Mouse (Mus musculus): ENCODE data around the gene Palmd. TPM values are rescaled to one million over a fixed set of nuclear protein-coding genes. Genes with fewer than 3 reads are reported as not detected.

Gene Palmd
- polyA plus RNA-seq, 2 experiments, result 12.4 to 19.0 TPM

DNA sequence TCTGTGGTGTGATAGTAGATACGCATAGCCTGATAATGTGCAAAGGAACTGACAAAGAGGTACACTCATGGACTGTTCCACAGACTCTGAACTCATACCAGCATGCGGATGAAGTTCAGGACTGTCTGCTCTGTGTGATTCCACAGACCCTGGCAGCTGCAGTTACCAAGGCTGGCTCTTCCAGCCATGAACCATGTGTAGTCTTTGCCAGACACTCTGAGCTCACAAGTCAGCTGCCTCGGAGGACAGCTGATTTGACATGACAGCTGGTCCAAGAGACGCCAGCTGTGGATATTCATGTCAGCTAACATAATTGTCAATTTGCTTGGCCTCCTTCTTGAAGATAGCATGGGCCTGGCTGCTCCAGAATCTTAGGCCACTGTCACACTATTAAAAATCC is 39.8 kb downstream of the Palmd start:
- Histone ChIP-seq H3K27ac (replicated peaks; ENCODE audit: low read depth, low read length) (no peak overlapping the region), H3K4me3 (replicated peaks; ENCODE audit: low read length) (no peak overlapping the region), H3K36me3 (ENCODE audit: control insufficient read depth, insufficient read depth, low read length) (no peaks in the 10 kb centered on the region), H3K4me2 (replicated peaks; ENCODE audit: low read depth, low read length, severe bottlenecking) (no peak overlapping the region), H3K27me3 (ENCODE audit: control insufficient read depth, insufficient read depth, low read length) (no peaks in the 10 kb centered on the region), H3K9me3 (ENCODE audit: control insufficient read depth, low read length) (no peaks in the 10 kb centered on the region), H3K9ac (ENCODE audit: low read depth, low read length, severe bottlenecking) (no peak overlapping the region), H3K4me1 (ENCODE audit: control insufficient read depth, insufficient read depth, low read length) (no peaks in the 10 kb centered on the region)
- TF ChIP-seq POLR2A (IDR thresholded peaks at IDR 0.05; ENCODE audit: borderline replicate concordance, extremely low read depth, insufficient read depth, insufficient read length), result no peak
- WGBS, result 83% methylated on average over 4 of the region's 4 CpGs
- DNase-seq (ENCODE audit: low spot score) (peak; percentile 43), ATAC-seq (ENCODE audit: low FRiP score, low read depth) (peak; percentile 87)

- 35% methylated on average over 12 of the region's 12 CpGs for WGBS
- no peak overlapping the region for H3K27ac ChIP-seq (replicated peaks; ENCODE audit: low read depth, low read length)
- H3K9me3 ChIP-seq (ENCODE audit: control insufficient read depth, low read length), result no peaks in the 10 kb centered on the region
- H3K4me2 ChIP-seq (replicated peaks; ENCODE audit: low read depth, low read length, severe bottlenecking), result no peak overlapping the region
- H3K4me3 ChIP-seq (replicated peaks; ENCODE audit: low read length), result no peak overlapping the region
- no peak overlapping the region for H3K9ac ChIP-seq (ENCODE audit: low read depth, low read length, severe bottlenecking)
- ATAC-seq (ENCODE audit: low FRiP score, low read depth), result no peak
- no peaks in the 10 kb centered on the region for H3K4me1 ChIP-seq (ENCODE audit: control insufficient read depth, insufficient read depth, low read length)
- no peak for TF ChIP-seq POLR2A (IDR thresholded peaks at IDR 0.05; ENCODE audit: borderline replicate concordance, extremely low read depth, insufficient read depth, insufficient read length)
- no peaks in the 10 kb centered on the region for H3K36me3 ChIP-seq (ENCODE audit: control insufficient read depth, insufficient read depth, low read length)
- no peaks in the 10 kb centered on the region for H3K27me3 ChIP-seq (ENCODE audit: control insufficient read depth, insufficient read depth, low read length)
- DNase-seq (ENCODE audit: low spot score), result no peak
Observed at GRCm38 (mm10) chr3:116923042-116923441, 45.7 kb downstream of the Palmd start.

DNA sequence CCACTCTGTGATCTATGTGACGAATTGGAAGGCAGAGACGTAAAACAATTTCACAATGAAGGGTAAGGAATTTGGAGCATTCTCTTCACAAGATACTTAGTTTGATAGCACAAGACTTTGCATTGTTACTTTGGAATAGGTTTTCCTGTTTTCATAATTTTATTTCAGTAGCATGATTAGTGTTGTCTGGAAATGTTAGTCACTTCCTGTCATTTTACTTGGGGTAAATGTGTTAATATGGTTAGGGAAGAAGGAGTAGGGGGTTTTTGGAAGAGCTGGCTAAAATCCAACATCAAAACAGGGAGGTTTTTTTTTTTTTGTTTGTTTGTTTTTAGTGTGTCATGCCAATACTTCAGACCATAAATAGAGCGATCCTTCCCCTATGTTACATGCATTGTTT is 47.3 kb downstream of the Palmd start:
- Histone ChIP-seq H3K9me3 (ENCODE audit: control insufficient read depth, low read length) (no peaks in the 10 kb centered on the region), H3K27me3 (ENCODE audit: control insufficient read depth, insufficient read depth, low read length) (no peaks in the 10 kb centered on the region), H3K4me1 (ENCODE audit: control insufficient read depth, insufficient read depth, low read length) (no peaks in the 10 kb centered on the region), H3K4me2 (replicated peaks; ENCODE audit: low read depth, low read length, severe bottlenecking) (no peak overlapping the region), H3K4me3 (replicated peaks; ENCODE audit: low read length) (no peak overlapping the region), H3K9ac (ENCODE audit: low read depth, low read length, severe bottlenecking) (no peak overlapping the region), H3K36me3 (ENCODE audit: control insufficient read depth, insufficient read depth, low read length) (no peaks in the 10 kb centered on the region), H3K27ac (replicated peaks; ENCODE audit: low read depth, low read length) (no peak overlapping the region)
- ATAC-seq (ENCODE audit: low FRiP score, low read depth), result no peak
- no peak for DNase-seq (ENCODE audit: low spot score)
- no peak for TF ChIP-seq POLR2A (IDR thresholded peaks at IDR 0.05; ENCODE audit: borderline replicate concordance, extremely low read depth, insufficient read depth, insufficient read length)
- WGBS, result 93% methylated on average over 3 of the region's 3 CpGs

DNA sequence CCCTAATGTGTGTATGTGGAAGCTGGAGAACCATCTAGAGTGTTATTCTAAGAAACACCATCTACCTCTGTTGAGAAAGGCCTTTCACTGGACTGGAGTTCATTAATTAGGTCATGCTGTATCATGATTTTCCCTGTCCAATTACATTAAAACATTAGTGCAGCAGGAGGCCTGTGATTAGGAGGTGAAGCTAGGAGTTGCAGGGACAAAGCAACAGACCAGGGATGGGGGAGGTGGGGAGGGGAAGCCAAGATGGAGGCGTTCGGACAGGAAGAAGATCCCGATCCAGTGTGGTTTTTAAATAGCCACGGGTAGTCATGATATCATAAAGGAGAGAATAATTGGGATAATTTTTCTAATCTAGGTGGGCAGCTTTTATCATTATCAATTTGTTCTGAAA is 51.8 kb downstream of the Palmd start:
- Histone ChIP-seq H3K27ac (replicated peaks; ENCODE audit: low read depth, low read length) (no peak overlapping the region), H3K4me3 (replicated peaks; ENCODE audit: low read length) (no peak overlapping the region), H3K9me3 (ENCODE audit: control insufficient read depth, low read length) (no peaks in the 10 kb centered on the region), H3K36me3 (ENCODE audit: control insufficient read depth, insufficient read depth, low read length) (no peaks in the 10 kb centered on the region), H3K4me1 (ENCODE audit: control insufficient read depth, insufficient read depth, low read length) (no peaks in the 10 kb centered on the region), H3K27me3 (ENCODE audit: control insufficient read depth, insufficient read depth, low read length) (no peaks in the 10 kb centered on the region), H3K9ac (ENCODE audit: low read depth, low read length, severe bottlenecking) (no peak overlapping the region), H3K4me2 (replicated peaks; ENCODE audit: low read depth, low read length, severe bottlenecking) (no peak overlapping the region)
- ATAC-seq (ENCODE audit: low FRiP score, low read depth) (no peak), DNase-seq (ENCODE audit: low spot score) (no peak)
- no peak for TF ChIP-seq POLR2A (IDR thresholded peaks at IDR 0.05; ENCODE audit: borderline replicate concordance, extremely low read depth, insufficient read depth, insufficient read length)
- 91% methylated on average over 4 of the region's 4 CpGs for WGBS

- ATAC-seq (ENCODE audit: low FRiP score, low read depth) (no peak), DNase-seq (ENCODE audit: low spot score) (no peak)
- no peak for TF ChIP-seq POLR2A (IDR thresholded peaks at IDR 0.05; ENCODE audit: borderline replicate concordance, extremely low read depth, insufficient read depth, insufficient read length)
- H3K9ac ChIP-seq (ENCODE audit: low read depth, low read length, severe bottlenecking), result no peak overlapping the region
- no peak overlapping the region for H3K4me3 ChIP-seq (replicated peaks; ENCODE audit: low read length)
- no peaks in the 10 kb centered on the region for H3K27me3 ChIP-seq (ENCODE audit: control insufficient read depth, insufficient read depth, low read length)
- H3K9me3 ChIP-seq (ENCODE audit: control insufficient read depth, low read length), result no peaks in the 10 kb centered on the region
- H3K27ac ChIP-seq (replicated peaks; ENCODE audit: low read depth, low read length), result no peak overlapping the region
- no peaks in the 10 kb centered on the region for H3K4me1 ChIP-seq (ENCODE audit: control insufficient read depth, insufficient read depth, low read length)
- H3K4me2 ChIP-seq (replicated peaks; ENCODE audit: low read depth, low read length, severe bottlenecking), result no peak overlapping the region
- WGBS, result 81% methylated on average over 3 of the region's 3 CpGs
- no peaks in the 10 kb centered on the region for H3K36me3 ChIP-seq (ENCODE audit: control insufficient read depth, insufficient read depth, low read length)
Observed at GRCm38 (mm10) chr3:116914931-116915330, 53.9 kb downstream of the Palmd start.

GRCm38 (mm10) chr3:116914374-116914773 is 54.4 kb downstream of the Palmd start:
- Histone ChIP-seq H3K27ac (replicated peaks; ENCODE audit: low read depth, low read length) (no peak overlapping the region), H3K4me1 (ENCODE audit: control insufficient read depth, insufficient read depth, low read length) (no peaks in the 10 kb centered on the region), H3K36me3 (ENCODE audit: control insufficient read depth, insufficient read depth, low read length) (no peaks in the 10 kb centered on the region), H3K4me3 (replicated peaks; ENCODE audit: low read length) (no peak overlapping the region), H3K9ac (ENCODE audit: low read depth, low read length, severe bottlenecking) (no peak overlapping the region), H3K4me2 (replicated peaks; ENCODE audit: low read depth, low read length, severe bottlenecking) (no peak overlapping the region), H3K27me3 (ENCODE audit: control insufficient read depth, insufficient read depth, low read length) (no peaks in the 10 kb centered on the region), H3K9me3 (ENCODE audit: control insufficient read depth, low read length) (no peaks in the 10 kb centered on the region)
- WGBS, result 84% methylated on average over 6 of the region's 6 CpGs
- ATAC-seq (ENCODE audit: low FRiP score, low read depth) (no peak), DNase-seq (ENCODE audit: low spot score) (no peak)
- no peak for TF ChIP-seq POLR2A (IDR thresholded peaks at IDR 0.05; ENCODE audit: borderline replicate concordance, extremely low read depth, insufficient read depth, insufficient read length)

Data from limb, embryonic 14.5 days (tissue).